Mouse (Mus musculus): ENCODE data around the gene Cd276. TPM values are rescaled to one million over a fixed set of nuclear protein-coding genes. Genes with fewer than 3 reads are reported as not detected.
"Not testable (repeated sequence)": the region's sequence is repeated elsewhere in the genome, so short reads cannot be mapped to it uniquely, and the experiment has no call there.

The Cd276 gene
- total and polyA plus RNA-seq, 2 experiments from 2014 or later = 16.5 to 23.1 TPM

DNA sequence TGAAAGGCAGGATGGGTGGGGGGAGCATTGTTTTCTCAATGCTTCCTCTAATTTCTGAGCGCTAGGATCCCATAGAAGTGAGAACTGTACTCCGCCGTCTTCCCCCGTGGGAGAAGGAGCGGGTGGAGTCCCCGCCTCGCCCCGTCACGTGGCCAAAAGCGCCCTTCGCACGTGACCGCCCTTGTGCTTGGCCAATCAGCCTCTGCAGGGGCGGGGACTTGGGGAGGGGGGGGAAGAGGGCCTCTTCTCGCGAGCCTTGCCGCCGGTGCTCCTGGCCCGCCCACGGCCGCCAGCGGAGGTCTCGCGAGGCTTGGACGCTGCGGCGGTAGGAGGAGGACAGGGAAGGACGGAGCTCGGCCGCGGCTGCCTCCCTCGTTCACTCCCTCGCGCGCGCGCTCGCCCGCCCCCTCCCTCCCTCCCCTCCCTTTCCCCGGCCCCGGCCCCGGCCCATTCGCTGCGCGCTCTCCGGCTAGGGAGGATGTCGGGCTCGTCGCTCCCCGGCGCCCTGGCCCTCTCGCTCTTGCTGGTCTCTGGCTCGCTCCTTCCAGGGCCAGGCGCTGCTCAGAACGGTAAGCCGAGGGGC is 26.8 kb upstream of the Cd276 start, which contains the start of gene Nptn:
TSS of gene Nptn (plus strand) at position 283 of the 583 bp plus-strand sequence.
- peak; percentile 99 for ATAC-seq
- TF ChIP-seq CTCF (IDR thresholded peaks at IDR 0.05; ENCODE audit: low read depth) = no peak
- no peaks in the 10 kb centered on the region for H3K9me3 ChIP-seq (ENCODE audit: low read length)

DNA sequence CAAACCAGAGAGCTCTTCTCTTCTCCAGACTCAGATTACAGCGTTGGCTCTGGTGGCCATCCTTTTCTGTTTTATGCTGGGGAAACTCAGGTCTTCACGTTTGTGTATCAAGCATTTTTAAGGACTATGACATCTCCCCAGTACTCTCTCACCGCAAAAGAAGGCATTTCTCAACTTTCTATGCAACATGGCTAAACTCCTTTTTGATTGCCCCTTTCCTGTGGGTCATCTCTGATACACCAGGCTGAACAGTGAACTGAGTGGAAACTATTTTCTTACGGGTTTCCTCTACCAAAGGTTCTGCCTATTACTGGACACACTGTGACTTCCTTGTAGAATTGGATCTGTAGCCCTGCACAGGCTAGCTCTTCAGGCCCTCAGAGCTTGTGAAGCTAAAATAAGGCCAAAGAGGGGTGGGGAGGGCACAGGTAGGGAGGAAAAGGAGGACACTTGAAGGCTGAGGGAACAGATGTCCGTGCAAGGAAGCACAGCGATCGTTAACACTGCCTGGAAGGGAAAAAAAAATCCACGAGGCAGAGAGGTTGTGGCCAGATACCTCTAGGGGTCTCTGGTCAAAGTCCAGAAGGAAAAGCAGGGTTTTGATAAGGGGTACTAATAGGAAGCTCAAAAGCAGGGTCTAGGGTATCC is 26.2 kb upstream of the Cd276 start:
- 37% methylated on average over 8 of the region's 8 CpGs for WGBS
- no peaks in the 10 kb centered on the region for H3K36me3 ChIP-seq (ENCODE audit: insufficient read depth, low read length)

More for the DNA sequence above, 26.8 kb upstream of the Cd276 start, which contains the start of gene Nptn:
- H3K9ac ChIP-seq (replicated peaks; ENCODE audit: low read length) = peak within 1 kb of the TSS; percentile 97
- peak within 1 kb of the TSS; percentile 76 for H3K4me2 ChIP-seq (ENCODE audit: low read depth, low read length)
- no peaks in the 10 kb centered on the region for H3K4me1 ChIP-seq (ENCODE audit: insufficient read depth, low read length)
- 2% methylated on average over 33 of the region's 56 CpGs for WGBS
- H3K4me3 ChIP-seq (ENCODE audit: low read length) = peak within 1 kb of the TSS; percentile 93
- no peaks in the 10 kb centered on the region for H3K27me3 ChIP-seq (ENCODE audit: insufficient read depth, low read length)
- H3K36me3 ChIP-seq (ENCODE audit: insufficient read depth, low read length) = no peaks in the 10 kb centered on the region
- peak within 1 kb of the TSS; percentile 99 for H3K27ac ChIP-seq
- DNase-seq (ENCODE audit: low spot score) = peak; percentile 99

DNA sequence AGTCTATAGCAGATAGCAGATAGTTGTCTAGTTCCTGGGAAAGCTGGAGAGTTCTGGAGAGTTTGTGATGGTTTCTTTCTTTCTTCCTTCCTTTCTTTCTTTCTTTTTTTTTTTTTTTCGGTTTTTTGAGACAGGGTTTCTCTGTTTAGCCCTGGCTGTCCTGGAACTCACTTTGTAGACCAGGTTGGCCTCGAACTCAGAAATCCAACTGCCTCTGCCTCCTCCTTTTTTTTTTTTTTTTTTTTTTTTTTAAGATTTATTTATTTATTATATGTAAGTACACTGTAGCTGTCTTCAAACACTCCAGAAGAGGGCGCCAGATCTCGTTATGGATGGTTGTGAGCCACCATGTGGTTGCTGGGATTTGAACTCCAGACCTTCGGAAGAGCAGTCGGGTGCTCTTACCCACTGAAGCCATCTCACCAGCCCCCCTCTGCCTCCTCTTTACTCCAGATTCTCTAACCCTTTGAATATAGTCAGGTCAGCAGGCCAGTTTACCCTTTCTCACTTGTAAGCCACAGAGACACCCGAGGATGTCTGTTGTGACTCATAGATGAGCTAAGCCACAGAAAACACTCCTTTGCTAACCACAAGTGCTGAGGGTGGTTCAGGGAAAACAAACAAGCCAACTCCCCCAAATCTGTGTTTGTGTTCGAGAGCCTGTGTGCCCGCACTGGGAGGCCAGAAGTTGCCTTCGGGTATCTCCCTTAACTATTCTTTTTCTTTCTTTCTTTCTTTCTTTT is 25.4 kb upstream of the Cd276 start:
- 80% methylated on average over 10 of the region's 10 CpGs for WGBS

More for the DNA sequence above, 26.2 kb upstream of the Cd276 start:
- ATAC-seq (no peak; the same call in 1 of the 2 replicates), DNase-seq (ENCODE audit: low spot score) (no peak)
- peak overlapping the region; percentile 93 for H3K4me3 ChIP-seq (ENCODE audit: low read length)
- H3K27me3 ChIP-seq (ENCODE audit: insufficient read depth, low read length) = no peaks in the 10 kb centered on the region
- H3K9me3 ChIP-seq (ENCODE audit: low read length) = no peaks in the 10 kb centered on the region
- peak overlapping the region; percentile 83 for H3K27ac ChIP-seq
- peak overlapping the region; percentile 73 for H3K4me2 ChIP-seq (ENCODE audit: low read depth, low read length)
- TF ChIP-seq CTCF (IDR thresholded peaks at IDR 0.05; ENCODE audit: low read depth) = peak; percentile 38
- H3K9ac ChIP-seq (replicated peaks; ENCODE audit: low read length) = peak overlapping the region; percentile 53
- no peaks in the 10 kb centered on the region for H3K4me1 ChIP-seq (ENCODE audit: insufficient read depth, low read length)

DNA sequence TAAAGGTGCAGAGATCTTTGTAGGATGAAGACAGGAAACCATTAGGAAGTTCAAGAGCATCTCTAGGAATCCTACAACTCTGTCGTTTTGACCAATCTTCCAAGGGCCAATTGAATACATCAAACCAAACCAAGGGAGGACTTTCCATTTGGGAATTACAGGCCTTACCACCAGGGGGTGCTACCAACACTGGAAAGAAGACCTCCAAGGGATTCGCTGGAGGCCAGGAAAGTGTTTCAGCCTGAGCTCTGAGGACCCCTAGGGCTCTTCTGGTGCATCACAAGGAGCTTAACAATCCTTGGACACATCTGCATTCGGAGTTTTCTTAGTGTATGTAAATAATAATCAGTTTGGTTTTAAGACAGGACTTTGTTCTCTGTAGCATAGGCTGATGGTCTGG is 23.4 kb upstream of the Cd276 start:
- WGBS = 23% methylated on average over 3 of the region's 3 CpGs
- Histone ChIP-seq H3K27me3 (ENCODE audit: insufficient read depth, low read length) (no peaks in the 10 kb centered on the region), H3K9me3 (ENCODE audit: low read length) (no peaks in the 10 kb centered on the region), H3K4me1 (ENCODE audit: insufficient read depth, low read length) (no peaks in the 10 kb centered on the region), H3K36me3 (ENCODE audit: insufficient read depth, low read length) (no peaks in the 10 kb centered on the region), H3K27ac (no peak overlapping the region), H3K4me2 (ENCODE audit: low read depth, low read length) (no peak overlapping the region), H3K4me3 (ENCODE audit: low read length) (no peak overlapping the region), H3K9ac (replicated peaks; ENCODE audit: low read length) (no peak overlapping the region)
- TF ChIP-seq CTCF (IDR thresholded peaks at IDR 0.05; ENCODE audit: low read depth) = peak; percentile 88
- peak; percentile 85 for DNase-seq (ENCODE audit: low spot score)
- no peak for ATAC-seq

More for the DNA sequence above, 25.4 kb upstream of the Cd276 start:
- peak overlapping the region; percentile 83; the same call in 1 of the 2 replicates for H3K27ac ChIP-seq
- not testable (repeated sequence) for H3K4me1 ChIP-seq (ENCODE audit: insufficient read depth, low read length); H3K4me3 ChIP-seq (ENCODE audit: low read length); H3K27me3 ChIP-seq (ENCODE audit: insufficient read depth, low read length); H3K4me2 ChIP-seq (ENCODE audit: low read depth, low read length); DNase-seq (ENCODE audit: low spot score); H3K9ac ChIP-seq (replicated peaks; ENCODE audit: low read length); H3K9me3 ChIP-seq (ENCODE audit: low read length); ATAC-seq; H3K36me3 ChIP-seq (ENCODE audit: insufficient read depth, low read length)
- peak; percentile 7; the same call in 1 of the 2 replicates for TF ChIP-seq CTCF (IDR thresholded peaks at IDR 0.05; ENCODE audit: low read depth)

DNA sequence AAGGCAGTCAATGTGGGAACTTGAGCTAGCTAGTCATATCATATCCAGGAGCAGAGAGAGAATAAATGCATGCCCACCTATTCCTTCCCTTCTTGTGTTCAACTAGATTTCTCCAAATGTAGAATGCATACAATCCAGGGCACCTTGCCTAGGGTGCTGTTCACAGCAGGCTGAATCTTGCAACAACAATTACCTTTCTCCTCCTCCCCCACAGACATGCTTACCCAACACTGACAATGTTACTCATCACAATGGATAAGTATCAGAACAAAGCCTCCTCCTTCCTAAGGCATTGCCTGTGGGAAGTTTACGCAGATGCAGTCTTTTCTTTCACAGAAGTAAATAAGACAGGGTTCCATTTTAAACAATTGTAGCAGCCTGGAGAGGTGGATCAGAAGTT is 15.8 kb upstream of the Cd276 start:
- Histone ChIP-seq H3K9ac (replicated peaks; ENCODE audit: low read length) (no peak overlapping the region), H3K4me3 (ENCODE audit: low read length) (no peak overlapping the region), H3K36me3 (ENCODE audit: insufficient read depth, low read length) (no peaks in the 10 kb centered on the region), H3K27me3 (ENCODE audit: insufficient read depth, low read length) (no peaks in the 10 kb centered on the region), H3K4me2 (ENCODE audit: low read depth, low read length) (no peak overlapping the region), H3K27ac (no peak overlapping the region), H3K9me3 (ENCODE audit: low read length) (no peaks in the 10 kb centered on the region), H3K4me1 (ENCODE audit: insufficient read depth, low read length) (no peaks in the 10 kb centered on the region)
- DNase-seq (ENCODE audit: low spot score) (no peak), ATAC-seq (no peak)
- no peak for TF ChIP-seq CTCF (IDR thresholded peaks at IDR 0.05; ENCODE audit: low read depth)
- 89% methylated on average over 1 of the region's 1 CpGs for WGBS

DNA sequence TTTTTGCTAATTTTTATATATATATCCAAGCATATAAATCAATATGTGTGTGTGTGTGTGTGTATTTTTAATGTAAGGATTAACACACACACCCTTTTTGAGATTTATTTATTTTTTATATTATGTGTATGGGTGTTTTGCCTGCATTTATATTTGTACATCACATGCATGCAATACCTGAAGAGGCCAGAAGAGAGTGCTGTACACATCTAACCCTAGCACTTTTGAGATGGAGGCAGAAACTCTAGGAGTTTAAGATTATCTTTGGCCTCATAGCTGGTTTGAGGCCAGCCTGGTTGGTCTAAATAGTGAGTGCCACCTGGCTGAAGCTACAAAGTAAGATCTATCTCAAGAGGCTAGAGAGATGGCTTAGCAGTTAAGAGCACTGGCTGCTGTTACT is 12.4 kb upstream of the Cd276 start:
- peak; percentile 47 for TF ChIP-seq CTCF (IDR thresholded peaks at IDR 0.05; ENCODE audit: low read depth)
- Histone ChIP-seq H3K4me2 (ENCODE audit: low read depth, low read length) (no peak overlapping the region), H3K4me3 (ENCODE audit: low read length) (no peak overlapping the region), H3K27ac (no peak overlapping the region), H3K4me1 (ENCODE audit: insufficient read depth, low read length) (no peaks in the 10 kb centered on the region), H3K36me3 (ENCODE audit: insufficient read depth, low read length) (no peaks in the 10 kb centered on the region), H3K9ac (replicated peaks; ENCODE audit: low read length) (no peak overlapping the region), H3K27me3 (ENCODE audit: insufficient read depth, low read length) (no peaks in the 10 kb centered on the region), H3K9me3 (ENCODE audit: low read length) (no peaks in the 10 kb centered on the region)
- ATAC-seq = no peak
- DNase-seq (ENCODE audit: low spot score) = peak; percentile 25

DNA sequence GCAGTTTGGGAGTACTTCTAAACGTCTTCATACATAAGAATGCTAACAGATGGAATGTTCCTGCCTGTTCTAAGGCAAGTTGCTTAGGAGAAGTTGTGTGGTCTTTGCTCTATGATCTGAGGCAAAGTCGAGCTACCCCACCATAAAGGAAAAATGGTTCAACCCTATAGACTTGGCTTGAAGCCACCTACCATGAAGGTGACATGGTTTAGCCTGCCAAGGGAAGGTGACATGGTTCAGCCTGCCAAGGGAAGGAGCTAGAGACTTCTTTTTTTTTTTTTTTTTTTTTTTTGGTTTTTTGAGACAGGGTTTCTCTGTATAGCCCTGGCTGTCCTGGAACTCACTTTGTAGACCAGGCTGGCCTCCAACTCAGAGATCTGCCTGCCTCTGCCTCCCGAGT is 10.7 kb upstream of the Cd276 start:
- 83% methylated on average over 3 of the region's 3 CpGs for WGBS
- ATAC-seq = not testable (repeated sequence)

More for the DNA sequence above, 10.7 kb upstream of the Cd276 start:
- H3K4me1 ChIP-seq (ENCODE audit: insufficient read depth, low read length); H3K9ac ChIP-seq (replicated peaks; ENCODE audit: low read length); H3K27me3 ChIP-seq (ENCODE audit: insufficient read depth, low read length); H3K4me2 ChIP-seq (ENCODE audit: low read depth, low read length); H3K4me3 ChIP-seq (ENCODE audit: low read length); DNase-seq (ENCODE audit: low spot score); H3K36me3 ChIP-seq (ENCODE audit: insufficient read depth, low read length); H3K27ac ChIP-seq; H3K9me3 ChIP-seq (ENCODE audit: low read length): not testable (repeated sequence)

Measured in hindbrain, postnatal 0 days (tissue).